Mouse (Mus musculus) heart, postnatal 10 days (tissue): ENCODE measurements around the gene Afg1l. TPM values are rescaled to one million over a fixed set of nuclear protein-coding genes. Genes with fewer than 3 reads are reported as not detected.

Experiments used
- DNase-seq, 2 experiments: peaks; one replicate each; pipeline ENCODE4 v3.0.0; 2021
- intact Hi-C: fragments of 180-260 bp; cut with DNase I; formaldehyde crosslinking; loops from one replicate; pipeline ENCODE4 v1.15.1; 2025
- total RNA-seq, 2 experiments: library from RNA; stranded (reverse); gene quantifications; 2 replicates each; pipeline ENCODE4 v1.2.3; 2021

Gene Afg1l
- total RNA-seq, 2 experiments from 2014 or later, result 25.4 to 26.6 TPM

DNA sequence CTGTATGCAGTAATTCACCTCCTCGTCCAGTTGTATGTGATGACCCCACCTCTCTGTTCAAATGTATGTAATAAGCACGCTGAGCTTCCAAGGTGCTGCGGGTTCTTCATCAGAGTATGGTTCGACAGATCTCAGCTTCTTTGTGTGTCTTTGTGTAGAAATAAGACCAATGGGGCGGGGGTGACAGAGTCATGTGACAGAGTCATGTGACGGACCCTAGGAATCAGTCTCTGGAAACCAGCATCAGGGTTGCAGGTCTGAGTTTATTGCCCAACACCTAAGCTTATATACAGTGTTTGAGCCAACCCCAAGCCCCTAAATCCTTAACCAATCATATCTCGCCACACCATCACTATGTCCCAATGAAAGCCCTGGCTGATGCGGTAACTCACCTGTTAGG lies 171.9 kb downstream of the Afg1l start:
- no peak for DNase-seq
- intact Hi-C loops, result no loop called here

DNA sequence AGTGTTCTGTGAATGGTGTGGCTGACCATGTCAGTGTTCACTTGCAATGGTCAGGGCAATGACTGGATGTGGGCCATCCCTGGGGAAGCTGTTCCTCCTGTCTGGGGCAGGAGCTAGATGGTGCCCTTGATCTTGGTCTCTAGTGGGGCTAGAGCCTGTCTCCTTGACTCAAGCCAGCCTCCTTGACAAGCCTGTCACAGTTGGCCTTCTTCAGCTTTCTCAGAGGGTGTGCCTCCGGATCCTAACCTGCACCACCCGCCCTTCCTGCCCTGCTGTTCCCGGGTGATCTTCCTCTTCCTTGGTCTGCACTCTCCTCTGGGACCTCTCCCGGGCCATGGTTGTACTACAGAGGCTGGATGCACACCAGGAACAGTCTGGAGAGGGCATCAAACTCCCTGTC lies 177.6 kb downstream of the Afg1l start:
- DNase-seq, result no peak
- intact Hi-C loops, result no loop called here

DNA sequence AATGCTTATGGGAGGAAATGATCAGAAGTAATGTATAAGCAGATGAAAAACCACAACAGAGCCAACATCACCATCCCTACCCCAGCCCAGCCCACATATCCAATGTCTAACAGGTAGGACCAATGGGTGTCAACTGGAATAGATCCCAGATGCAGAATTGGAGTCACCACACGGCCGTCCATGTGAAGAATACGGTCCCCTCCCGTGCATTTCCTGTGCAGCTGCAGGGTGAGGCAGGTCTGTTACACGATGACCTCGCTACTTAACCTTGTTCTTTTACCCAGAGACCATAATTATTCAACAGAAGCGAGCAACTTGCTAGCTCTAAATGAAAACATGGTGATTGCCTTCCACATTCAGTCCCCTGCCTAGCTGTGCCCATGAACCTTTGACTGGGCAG lies 178.4 kb downstream of the Afg1l start:
- intact Hi-C loops, result loop anchor here (5.0 to 10.0 kb wide), 2 partner anchors 615 to 788 kb away; no protein-coding TSS in a partner anchor
- DNase-seq, result no peak

DNA sequence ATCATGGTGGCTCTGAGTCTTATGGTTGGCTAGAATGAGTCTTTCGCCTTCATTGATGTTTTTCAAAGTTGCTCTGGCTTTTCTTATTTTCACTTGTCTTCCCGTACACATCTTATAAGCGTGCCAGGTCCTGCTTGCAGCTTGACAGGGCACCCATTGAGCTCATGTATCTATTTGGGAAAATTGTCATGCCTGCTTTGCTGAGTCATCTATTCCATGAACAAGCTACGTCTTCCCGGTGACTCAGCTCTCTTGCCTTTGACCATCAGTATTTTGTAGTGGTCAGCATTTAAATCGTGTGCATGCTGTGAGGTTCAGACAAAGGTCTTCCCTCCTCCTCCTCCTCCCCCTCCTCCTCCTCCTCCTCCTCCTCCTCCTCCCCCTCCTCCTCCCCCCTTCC lies 178.9 kb downstream of the Afg1l start:
- intact Hi-C loops, result loop anchor here (5.0 to 10.0 kb wide), 2 partner anchors 615 to 787 kb away; no protein-coding TSS in a partner anchor
- DNase-seq, result no peak

DNA sequence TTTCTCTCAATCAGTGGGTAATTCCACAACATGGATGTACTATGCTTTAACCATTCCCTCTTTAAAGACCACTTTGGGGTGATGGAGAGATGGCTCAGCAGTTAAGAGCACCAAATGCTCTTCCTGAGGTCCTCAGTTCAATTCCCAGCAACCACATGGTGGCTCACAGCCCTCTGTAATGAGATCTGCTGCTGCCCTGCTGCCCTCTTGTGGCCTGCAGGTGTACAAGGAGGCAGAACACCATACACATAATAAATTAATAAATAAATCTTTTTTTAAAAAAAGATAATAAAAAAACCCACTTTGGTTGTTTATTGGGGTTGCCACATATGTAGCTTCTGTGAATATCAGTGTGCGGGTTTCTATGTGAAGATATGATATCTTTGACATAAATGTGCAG lies 180.4 kb downstream of the Afg1l start:
- DNase-seq, result no peak
- intact Hi-C loops, result loop anchor here (5.0 to 10.0 kb wide), 2 partner anchors 613 to 786 kb away; no protein-coding TSS in a partner anchor

DNA sequence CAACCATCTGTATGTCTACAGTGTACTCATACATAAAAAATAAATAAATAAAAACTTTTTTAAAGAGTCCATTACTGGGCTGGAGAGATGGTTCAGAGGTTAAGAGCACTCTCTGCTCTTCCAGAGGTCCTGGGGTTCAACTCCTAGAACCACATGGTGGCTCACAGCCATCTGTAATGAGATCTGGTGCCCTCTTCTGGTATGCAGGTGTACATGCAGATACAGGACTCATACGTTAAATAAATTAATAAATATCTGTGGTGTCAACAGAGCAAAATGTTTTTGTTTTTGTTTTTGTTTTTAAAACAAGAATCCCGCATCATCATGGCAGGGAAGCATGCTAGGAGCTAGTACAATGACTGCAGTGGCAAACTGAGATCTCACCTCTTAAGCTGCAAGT lies 181.3 kb downstream of the Afg1l start:
- no peak for DNase-seq
- intact Hi-C loops, result loop anchor here (5.0 to 10.0 kb wide), 2 partner anchors 612 to 785 kb away; no protein-coding TSS in a partner anchor

DNA sequence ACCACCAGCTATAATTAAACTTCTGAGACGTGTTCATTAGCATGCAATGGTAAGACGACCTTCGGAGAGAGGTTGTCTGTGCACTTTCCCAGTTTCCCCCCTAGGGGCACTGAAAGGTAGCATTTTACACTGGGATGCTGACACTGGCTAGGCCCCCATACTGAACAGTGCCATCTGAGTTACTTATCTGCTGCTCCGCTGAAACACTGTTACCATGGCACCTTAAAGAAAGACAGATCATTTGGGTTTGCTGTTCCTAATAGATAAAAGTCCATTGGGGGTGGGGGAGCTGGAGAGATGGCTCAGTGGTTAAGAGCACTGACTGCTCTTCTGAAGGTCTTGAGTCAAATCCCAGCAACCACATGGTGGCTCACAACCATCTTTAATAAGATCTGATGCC lies 181.8 kb downstream of the Afg1l start:
- no peak for DNase-seq
- intact Hi-C loops, result loop anchor here (5.0 to 10.0 kb wide), 2 partner anchors 612 to 784 kb away; no protein-coding TSS in a partner anchor

DNA sequence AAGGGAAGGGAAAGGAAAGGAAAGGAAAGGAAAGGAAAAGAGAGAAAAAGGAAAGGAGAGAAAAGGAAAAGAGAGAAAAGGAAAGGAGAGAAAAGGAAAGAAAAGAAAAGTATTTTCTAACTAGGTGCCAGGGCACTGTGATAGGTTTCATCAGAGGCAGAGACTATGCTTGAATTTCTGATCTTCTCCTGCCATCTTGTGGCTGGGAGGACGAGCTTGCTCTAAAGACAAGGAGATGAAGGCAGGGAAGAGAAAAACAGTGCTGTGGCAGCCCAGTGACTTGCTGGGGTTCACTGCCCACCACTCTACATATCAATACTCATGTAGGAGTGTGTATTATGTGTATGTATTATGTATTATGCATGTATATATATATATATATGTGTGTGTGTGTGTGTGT lies 183.3 kb downstream of the Afg1l start:
- DNase-seq, result peak; percentile 41 to 48
- intact Hi-C loops, result loop anchor here (1.0 to 10.0 kb wide), 4 partner anchors 315 to 783 kb away; no protein-coding TSS in a partner anchor

DNA sequence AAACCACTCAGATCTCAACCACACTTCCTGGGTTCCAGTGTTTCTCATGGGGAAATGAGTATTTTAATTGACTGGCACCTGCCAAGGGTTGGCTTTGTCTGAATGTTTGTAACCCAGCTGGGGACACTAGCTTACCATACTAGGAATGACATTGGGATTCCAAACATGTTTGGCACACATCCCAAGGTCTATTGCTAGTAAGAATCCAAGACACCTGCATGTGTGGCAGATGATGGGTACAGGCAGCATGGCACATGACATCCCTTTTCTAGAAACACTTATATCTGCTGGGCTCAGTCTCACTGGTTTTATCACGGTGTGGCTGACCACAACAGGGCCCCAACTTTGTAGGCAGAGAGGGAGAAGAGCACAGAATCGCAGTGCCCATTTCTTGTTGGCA lies 184.0 kb downstream of the Afg1l start:
- intact Hi-C loops, result loop anchor here (2.0 to 10.0 kb wide), 3 partner anchors 222 to 610 kb away; no protein-coding TSS in a partner anchor
- peak in 1 of 2 experiments; percentile 24 for DNase-seq

DNA sequence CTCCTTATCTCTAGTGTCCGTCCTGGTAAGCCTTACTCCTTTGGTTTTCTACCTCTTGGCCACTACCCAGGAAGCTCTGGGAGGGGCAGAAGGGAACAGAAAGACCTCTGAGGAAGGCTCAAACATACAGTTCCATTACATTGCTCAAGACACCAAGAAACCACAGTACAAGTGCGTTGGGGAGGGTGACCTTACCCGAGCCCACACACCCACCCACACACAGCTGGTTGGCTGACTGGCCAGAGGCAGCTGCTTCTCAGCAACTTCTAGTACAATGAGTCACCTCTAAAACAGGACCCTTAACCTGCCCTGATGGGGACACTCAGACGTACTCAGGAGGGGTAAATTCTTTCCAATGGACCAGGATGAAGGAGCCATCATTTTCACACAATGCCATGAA lies 184.5 kb downstream of the Afg1l start:
- DNase-seq, result no peak
- intact Hi-C loops, result loop anchor here (2.0 to 10.0 kb wide), 4 partner anchors 222 to 609 kb away; no protein-coding TSS in a partner anchor

DNA sequence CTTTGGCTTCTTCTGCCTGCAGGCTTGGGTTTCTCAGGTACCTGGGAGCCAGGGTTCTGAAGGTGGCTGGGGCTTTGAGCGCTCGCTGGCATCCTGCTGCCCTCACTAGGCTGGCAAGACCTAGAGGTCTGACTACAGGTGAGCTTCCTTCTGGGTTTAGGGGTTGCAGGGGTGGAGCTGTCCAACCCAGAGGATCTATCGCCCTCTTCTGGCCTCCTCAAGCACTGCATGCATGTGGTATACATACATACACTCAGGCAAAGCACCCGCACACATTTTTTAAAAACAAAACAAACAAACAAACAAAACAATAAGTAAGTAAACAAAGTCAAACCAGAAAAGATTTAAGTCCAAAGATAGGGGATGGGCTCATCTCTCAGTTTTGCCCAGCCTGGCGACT lies 187.0 kb downstream of the Afg1l start:
- DNase-seq, result peak; percentile 50 to 65
- intact Hi-C loops, result loop anchor here (5.0 to 10.0 kb wide), 2 partner anchors 219 to 607 kb away; no protein-coding TSS in a partner anchor

DNA sequence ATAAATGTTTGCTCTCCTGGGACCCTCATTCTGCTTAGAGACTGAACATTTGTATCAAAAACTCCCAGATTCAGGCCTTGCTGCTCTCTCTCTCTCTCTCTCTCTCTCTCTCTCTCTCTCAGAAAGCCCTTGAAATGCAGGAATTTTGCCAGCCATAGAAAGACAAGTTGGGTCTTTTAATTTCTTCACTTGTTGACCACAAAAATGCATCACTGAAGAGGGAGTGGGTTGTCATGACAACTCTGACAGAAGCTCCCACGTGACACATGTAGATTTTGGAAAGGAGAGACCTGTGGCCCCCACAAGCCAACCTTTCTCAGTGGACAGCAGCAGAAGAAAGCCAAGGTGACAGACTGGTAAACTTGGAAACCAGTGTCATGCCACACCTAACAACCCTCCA lies 190.7 kb downstream of the Afg1l start:
- intact Hi-C loops, result no loop called here
- DNase-seq, result no peak

DNA sequence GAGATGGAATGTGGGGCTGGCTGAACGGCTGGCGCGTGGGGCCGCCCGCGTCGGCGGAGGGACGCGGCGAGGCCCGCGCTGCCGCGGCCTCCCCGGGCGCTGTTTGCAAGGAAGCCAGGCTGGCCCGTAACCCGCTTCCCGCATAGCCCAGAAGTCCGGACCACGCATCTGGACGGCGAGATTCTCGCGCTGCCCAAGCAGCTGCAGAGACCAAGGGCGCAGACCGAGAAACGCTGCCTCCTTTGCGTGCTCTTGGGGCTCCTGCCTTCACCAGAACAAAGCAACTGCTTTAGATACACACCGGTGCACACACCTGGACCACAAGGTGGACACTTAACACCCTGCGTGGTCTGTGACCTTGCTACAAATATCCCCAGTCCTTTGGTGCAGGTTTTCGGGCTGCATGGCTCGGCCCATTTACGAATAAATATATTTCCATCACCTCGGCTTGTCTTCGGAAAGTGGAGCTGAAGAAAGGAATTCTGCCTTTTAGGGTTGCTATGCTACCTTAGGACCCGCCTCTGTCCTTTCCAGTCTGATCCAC lies 200.0 kb downstream of the Afg1l start:
- no peak for DNase-seq
- intact Hi-C loops, result loop anchor here (5.0 kb wide), 4 partner anchors 206 to 466 kb away; no protein-coding TSS in a partner anchor

DNA sequence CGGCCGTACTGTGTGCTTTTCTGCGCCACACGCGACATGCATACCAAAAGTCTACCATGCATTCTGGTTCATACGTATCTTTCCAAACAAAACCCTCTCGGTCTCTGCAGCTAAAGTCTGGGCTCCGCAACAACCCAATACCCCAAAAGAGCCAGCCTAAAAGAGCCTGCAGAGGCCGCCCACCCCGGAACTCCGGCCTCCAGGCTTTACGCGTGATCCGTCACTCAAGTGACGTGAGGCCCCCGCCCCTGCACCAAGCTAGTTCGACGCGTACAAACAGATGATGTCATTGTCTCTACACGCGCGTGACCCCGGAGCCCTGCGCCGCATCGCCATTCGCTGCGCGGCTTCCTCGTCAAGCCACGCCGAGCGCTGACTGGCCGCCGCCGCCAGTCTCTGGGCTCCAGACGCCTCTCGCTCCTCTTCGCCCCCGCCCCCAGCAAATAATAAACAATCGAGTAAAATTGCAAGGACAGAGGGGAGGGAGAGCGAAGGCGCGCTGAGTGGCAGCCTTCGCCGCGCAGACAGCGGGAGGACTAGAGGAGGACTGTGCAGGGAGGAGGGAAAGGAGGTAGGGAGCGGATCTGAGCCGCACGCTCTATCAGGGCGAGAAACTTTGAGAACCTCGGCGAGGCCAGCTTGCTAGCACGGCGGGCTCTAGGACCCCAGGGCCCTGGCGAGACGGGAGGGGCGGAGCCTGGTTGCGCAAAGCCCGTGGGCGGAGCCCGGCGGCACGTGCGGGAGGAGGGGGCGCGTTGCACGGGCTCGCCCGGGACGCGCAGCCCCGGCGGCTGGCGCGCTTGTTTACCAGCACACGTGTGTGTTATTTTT lies 200.7 kb downstream of the Afg1l start:
- DNase-seq, result peak; percentile 98 to 99
- intact Hi-C loops, result loop anchor here (2.0 to 5.0 kb wide), 5 partner anchors 31 to 465 kb away; no protein-coding TSS in a partner anchor

DNA sequence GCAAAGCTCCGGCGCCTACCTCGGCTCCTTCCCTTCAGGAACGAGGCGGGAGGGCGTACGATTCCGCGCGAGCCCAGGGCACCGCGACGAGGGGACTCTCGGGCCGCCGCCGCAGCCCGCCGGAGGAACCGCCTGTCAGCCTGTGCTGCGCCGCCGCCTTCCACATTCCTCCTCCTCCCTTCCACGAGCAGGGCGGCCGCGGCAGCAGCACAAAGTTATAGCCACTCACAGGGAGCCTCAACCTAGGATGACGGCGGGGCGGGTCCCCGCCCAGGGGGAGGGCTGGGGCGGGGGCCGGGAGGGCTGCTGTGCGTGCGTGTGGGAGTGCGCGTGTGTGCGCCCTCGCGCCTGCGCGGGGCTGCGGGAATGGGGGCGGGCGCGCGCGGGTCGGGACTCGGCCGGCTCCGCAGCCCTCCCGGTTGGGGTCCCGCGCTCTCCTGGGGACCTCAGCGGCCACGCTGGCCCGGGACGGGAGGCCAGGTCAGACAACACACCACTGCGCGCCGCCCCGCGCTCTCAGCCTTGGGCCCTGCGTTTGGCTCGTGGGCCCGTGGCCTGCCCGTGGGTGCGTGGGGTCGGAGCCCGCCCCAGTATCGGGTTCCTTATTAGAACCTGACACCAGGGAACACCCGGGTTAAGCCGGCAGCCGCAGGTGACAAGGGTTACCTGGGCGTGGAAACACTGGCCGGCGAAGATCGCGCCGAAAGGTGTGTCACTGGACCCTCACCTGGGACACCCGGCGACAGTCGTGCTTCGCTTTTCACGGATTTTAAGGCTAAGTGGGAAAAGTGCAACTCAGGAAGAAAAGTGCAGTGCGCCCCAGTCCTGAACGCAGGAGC lies 201.6 kb downstream of the Afg1l start, which contains the start of gene Foxo3:
Gene Foxo3 (minus strand): TSS at position 249 of the 839 bp plus-strand sequence.
- DNase-seq, result peak; percentile 89 to 91
- intact Hi-C loops, result loop anchor here (2.0 to 5.0 kb wide), 5 partner anchors 30 to 464 kb away; no protein-coding TSS in a partner anchor

DNA sequence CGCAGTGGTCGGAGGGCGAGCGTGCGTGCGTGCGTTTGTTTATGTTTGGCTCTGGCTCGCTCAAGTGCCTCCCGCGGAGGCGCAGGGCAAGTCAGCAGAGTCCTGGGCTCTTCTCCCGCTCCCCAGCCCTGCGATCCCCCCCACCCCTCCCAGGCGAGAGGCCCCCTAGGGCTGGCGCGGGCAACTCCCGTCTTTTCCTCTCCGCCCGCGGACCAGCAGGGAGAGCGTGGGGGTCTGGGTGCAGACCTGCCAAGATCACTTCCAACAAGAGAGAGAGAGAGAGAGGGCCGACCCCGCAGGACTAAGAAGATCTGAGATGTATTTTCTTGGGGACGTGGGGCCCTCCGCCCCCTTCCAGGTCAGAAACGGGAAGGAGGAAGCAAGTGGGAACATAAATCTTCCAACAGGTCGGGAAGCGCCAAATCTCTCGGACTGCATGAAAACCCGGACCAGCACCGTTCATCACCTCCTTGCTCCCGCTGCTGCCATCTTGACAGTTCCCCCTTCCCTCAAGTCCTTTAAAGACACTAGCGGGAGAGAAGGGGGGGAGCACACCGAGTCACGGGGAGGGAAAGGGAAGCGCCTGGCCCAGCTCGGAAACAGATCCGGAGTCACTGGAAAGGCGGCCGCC lies 202.4 kb downstream of the Afg1l start:
- intact Hi-C loops, result loop anchor here (2.0 to 5.0 kb wide), 5 partner anchors 29 to 464 kb away; no protein-coding TSS in a partner anchor
- no peak for DNase-seq

DNA sequence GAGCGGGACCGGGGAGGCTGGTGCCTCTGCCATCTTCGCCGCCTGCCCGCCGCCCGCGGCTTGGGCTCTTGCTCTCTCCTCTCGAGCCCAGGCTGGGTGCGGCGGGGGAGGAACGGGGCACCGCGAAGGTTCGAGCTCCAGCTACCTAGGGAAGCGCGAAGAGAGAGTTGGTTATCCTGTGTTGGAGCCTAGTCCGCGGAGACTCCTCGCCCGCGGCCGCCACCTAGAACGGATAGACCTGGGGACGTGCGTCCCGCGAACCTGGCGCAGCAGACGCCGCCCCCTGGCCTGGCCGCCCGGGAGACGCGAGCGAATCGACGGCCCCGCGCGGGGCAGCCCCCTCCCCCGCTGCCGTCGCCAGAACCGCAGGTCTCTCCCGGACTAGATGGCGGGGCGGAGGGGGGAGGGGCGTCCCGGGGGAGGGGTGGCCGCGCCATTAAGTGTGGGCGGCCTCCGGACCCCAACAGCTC lies 202.9 kb downstream of the Afg1l start:
- peak in 1 of 2 experiments; percentile 65 for DNase-seq
- intact Hi-C loops, result loop anchor here (5.0 kb wide), 4 partner anchors 203 to 463 kb away; no protein-coding TSS in a partner anchor

DNA sequence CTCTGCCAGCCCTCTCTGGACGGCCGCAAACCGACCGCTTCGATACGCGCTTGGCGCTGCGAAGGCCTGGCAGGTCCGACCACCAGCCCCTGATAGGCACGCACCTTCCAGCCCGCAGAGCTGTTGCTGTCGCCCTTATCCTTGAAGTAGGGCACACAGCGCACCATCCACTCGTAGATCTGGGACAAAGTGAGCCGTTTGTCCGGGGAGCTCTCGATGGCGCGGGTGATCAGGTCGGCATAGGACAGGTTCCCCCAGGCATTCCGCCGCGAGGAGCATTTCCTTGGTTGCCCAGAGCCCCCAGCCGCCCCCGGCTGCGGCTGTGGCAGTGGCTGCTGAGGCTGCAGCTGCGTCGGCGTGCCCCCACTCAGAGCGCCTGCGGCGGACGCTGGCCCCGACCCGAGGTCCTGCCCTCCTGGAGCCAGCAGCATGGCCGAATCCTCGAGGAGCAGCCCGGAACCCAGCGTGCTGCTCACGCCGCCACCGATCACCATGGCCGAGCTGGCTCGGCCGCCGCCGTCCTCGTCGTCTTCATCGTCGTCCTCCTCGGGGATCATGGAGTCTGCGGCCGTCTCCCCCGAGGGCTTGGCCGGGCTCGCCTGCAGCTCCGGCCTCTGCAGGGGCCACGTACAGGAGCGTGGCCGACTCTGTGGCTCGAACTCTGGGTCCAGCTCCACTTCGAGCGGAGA lies 203.5 kb downstream of the Afg1l start:
- DNase-seq, result peak in 1 of 2 experiments; percentile 65

More for the DNA sequence above, 203.5 kb downstream of the Afg1l start:
- intact Hi-C loops, result loop anchor here (5.0 kb wide), 5 partner anchors 203 to 463 kb away; no protein-coding TSS in a partner anchor
